Mouse (Mus musculus): Measurements from ENCODE around the gene 1700001K19Rik. TPM values are rescaled to one million over a fixed set of nuclear protein-coding genes. Genes with fewer than 3 reads are reported as not detected.

1700001K19Rik gene
- not detected in 2 replicates for polyA plus RNA-seq (2015; fragmentation: Nextera tagmentation; extraction: Ambion mirVana)

DNA sequence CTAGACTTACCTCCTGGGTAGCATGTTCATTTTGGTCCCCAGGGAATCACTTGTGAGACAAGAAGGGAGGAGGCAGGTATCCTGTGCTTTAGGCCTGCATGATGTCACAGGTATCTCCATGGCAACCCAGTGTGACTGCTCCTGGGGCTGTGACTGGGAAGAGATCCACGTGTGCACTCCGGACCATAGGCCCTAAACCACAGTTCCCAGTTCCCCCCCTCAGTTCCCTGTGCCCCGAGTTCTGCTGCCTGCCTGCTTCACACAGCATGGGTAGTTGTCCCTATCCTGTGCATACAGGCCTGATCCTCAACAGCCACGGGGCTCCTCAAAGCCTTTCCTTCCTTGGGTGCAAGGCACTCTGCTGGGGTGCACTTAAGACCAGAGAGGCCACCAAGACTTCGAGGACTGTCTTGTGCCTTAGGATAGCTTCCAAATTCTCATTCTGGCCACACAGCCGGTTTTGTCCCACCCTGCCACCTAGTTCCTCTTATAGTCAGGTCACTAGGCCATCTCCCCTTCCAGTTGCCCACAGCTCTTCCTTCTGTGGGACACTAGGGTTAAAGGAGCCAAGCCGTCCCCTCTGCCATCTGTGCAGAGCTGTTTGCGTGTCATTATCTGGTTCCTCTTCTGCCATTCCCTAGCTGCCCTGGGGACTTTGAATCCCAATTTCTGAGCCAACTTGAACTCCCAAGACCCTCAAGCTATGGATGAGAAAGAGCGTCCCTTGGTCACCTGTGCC is at the start of gene 1700001K19Rik:
1700001K19Rik (minus strand) TSS at position 59 of the 739 bp plus-strand sequence.
- Histone ChIP-seq H3K36me3 (ENCODE audit: control insufficient read depth, insufficient read depth) (peaks cover 3% of the 10 kb centered on the region; the same call in 1 of the 2 replicates), H3K4me2 (ENCODE audit: low read depth, low read length) (no peak within 1 kb of the TSS), H3K4me1 (ENCODE audit: control insufficient read depth, insufficient read depth, low read length) (peaks cover 9% of the 10 kb centered on the region), H3K27me3 (ENCODE audit: control insufficient read depth, insufficient read depth, low read length) (no peaks in the 10 kb centered on the region), H3K9me3 (replicated peaks; ENCODE audit: control insufficient read depth, low read length) (no peaks in the 10 kb centered on the region), H3K9ac (ENCODE audit: low read length) (no peak within 1 kb of the TSS), H3K27ac (ENCODE audit: low read length) (no peak within 1 kb of the TSS), H3K4me3 (ENCODE audit: low read length) (no peak within 1 kb of the TSS)
- no peak for ATAC-seq (replicated peaks; ENCODE audit: extremely low read depth, insufficient read depth, low FRiP score)
- WGBS = 78% methylated on average over 9 of the region's 9 CpGs

DNA sequence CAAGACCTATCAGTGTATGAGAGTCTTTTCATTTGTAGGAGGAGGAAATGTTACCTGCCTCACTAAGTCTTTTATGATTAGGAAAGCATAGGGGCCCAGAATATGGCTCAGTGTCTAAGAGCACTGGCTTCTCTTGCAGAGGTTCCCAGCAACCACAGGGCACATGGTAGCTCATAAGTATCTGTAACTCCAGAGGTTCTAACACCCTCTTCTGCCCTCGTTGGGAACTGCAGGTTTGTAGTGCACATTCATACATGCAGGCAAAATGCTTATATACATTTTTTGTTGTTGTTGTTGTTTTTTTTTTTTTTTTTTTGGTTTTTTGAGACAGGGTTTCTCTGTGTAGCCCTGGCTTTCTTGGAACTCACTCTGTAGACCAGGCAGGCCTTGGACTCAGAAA is 44.0 kb upstream of the 1700001K19Rik start:
- H3K9me3 ChIP-seq (replicated peaks; ENCODE audit: control insufficient read depth, low read length) = no peaks in the 10 kb centered on the region
- H3K27ac ChIP-seq (ENCODE audit: low read length) = no peak overlapping the region
- H3K27me3 ChIP-seq (ENCODE audit: control insufficient read depth, insufficient read depth, low read length) = no peaks in the 10 kb centered on the region
- no peak for ATAC-seq (replicated peaks; ENCODE audit: extremely low read depth, insufficient read depth, low FRiP score)
- 53% methylated on average over 1 of the region's 1 CpGs for WGBS
- H3K4me3 ChIP-seq (ENCODE audit: low read length) = no peak overlapping the region
- no peaks in the 10 kb centered on the region for H3K4me1 ChIP-seq (ENCODE audit: control insufficient read depth, insufficient read depth, low read length)
- H3K9ac ChIP-seq (ENCODE audit: low read length) = no peak overlapping the region
- H3K36me3 ChIP-seq (ENCODE audit: control insufficient read depth, insufficient read depth) = no peaks in the 10 kb centered on the region
- no peak overlapping the region for H3K4me2 ChIP-seq (ENCODE audit: low read depth, low read length)

DNA sequence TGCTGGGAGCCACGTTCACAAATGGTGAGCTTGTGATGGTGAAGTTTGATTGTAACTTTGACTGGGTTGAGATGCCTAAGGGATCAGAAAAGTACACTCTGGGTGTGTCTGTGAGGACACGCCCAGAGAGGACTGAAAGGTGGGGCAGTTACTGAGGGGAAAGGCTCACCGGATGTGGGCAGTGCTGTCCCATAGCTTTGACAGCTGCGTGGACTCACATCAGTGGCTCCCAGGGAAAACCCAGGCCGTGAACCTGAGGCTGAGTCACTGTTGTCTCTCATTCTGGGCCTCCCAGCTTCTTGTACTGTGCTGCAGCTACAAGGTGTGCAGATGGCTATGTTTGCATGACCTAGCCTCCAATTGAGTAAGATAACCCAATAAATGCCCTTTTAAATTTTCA is 43.1 kb upstream of the 1700001K19Rik start:
- Histone ChIP-seq H3K9ac (ENCODE audit: low read length) (no peak overlapping the region), H3K27ac (ENCODE audit: low read length) (no peak overlapping the region), H3K4me2 (ENCODE audit: low read depth, low read length) (no peak overlapping the region), H3K9me3 (replicated peaks; ENCODE audit: control insufficient read depth, low read length) (no peaks in the 10 kb centered on the region), H3K4me3 (ENCODE audit: low read length) (no peak overlapping the region), H3K4me1 (ENCODE audit: control insufficient read depth, insufficient read depth, low read length) (no peaks in the 10 kb centered on the region), H3K27me3 (ENCODE audit: control insufficient read depth, insufficient read depth, low read length) (0 out of 2 replicates have a peak, but pooled peaks cover under 1% of the 10 kb centered on the region), H3K36me3 (ENCODE audit: control insufficient read depth, insufficient read depth) (no peaks in the 10 kb centered on the region)
- 83% methylated on average over 5 of the region's 5 CpGs for WGBS
- no peak for ATAC-seq (replicated peaks; ENCODE audit: extremely low read depth, insufficient read depth, low FRiP score)

DNA sequence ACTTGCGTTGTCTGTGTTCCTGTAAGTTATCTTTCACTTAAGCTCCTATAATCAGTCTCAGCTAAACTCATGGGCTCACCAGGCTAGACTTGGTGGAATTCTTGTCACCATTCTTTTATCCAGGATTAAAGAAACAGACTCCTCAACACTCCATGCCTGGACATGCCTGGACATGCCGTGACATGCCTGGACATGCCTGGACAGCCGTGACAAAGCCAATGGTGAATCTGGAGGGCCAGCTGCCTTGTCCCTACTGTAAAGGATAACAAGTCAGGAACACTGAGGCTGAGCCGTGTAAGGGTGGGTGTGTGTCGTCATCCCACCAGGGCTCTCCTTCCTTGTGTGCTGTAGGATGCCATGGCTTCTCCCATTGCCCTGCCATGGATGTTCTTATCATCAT is 42.6 kb upstream of the 1700001K19Rik start:
- Histone ChIP-seq H3K4me2 (ENCODE audit: low read depth, low read length) (no peak overlapping the region), H3K9me3 (replicated peaks; ENCODE audit: control insufficient read depth, low read length) (no peaks in the 10 kb centered on the region), H3K27ac (ENCODE audit: low read length) (no peak overlapping the region), H3K27me3 (ENCODE audit: control insufficient read depth, insufficient read depth, low read length) (0 out of 2 replicates have a peak, but pooled peaks cover 5% of the 10 kb centered on the region), H3K4me1 (ENCODE audit: control insufficient read depth, insufficient read depth, low read length) (no peaks in the 10 kb centered on the region), H3K4me3 (ENCODE audit: low read length) (no peak overlapping the region), H3K9ac (ENCODE audit: low read length) (no peak overlapping the region), H3K36me3 (ENCODE audit: control insufficient read depth, insufficient read depth) (no peaks in the 10 kb centered on the region)
- WGBS = 90% methylated on average over 5 of the region's 5 CpGs
- ATAC-seq (replicated peaks; ENCODE audit: extremely low read depth, insufficient read depth, low FRiP score) = no peak

DNA sequence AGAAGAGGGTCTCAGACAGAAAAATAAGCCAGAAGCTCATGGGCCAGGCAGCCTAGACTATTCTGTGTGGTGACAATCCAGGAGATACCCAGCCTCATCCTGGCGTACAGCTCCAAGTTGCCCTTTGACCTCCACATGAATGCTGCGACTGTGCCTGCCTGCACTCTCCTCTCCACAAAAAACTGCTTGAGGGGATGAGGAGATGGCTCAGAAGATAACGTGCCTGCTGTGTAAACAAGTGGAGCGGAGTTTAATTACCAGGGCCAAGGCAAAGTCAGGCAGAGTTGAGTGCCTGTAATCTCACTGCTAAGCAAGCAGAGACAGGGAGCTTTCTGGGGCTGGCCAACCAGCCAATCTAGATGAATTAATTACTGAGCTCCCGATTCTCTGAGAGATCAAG is 33.6 kb upstream of the 1700001K19Rik start:
- Histone ChIP-seq H3K4me3 (ENCODE audit: low read length) (no peak overlapping the region), H3K36me3 (ENCODE audit: control insufficient read depth, insufficient read depth) (no peaks in the 10 kb centered on the region), H3K27ac (ENCODE audit: low read length) (no peak overlapping the region), H3K4me2 (ENCODE audit: low read depth, low read length) (no peak overlapping the region), H3K9ac (ENCODE audit: low read length) (no peak overlapping the region), H3K9me3 (replicated peaks; ENCODE audit: control insufficient read depth, low read length) (peaks cover 6% of the 10 kb centered on the region), H3K4me1 (ENCODE audit: control insufficient read depth, insufficient read depth, low read length) (no peaks in the 10 kb centered on the region; the same call in 1 of the 2 replicates), H3K27me3 (ENCODE audit: control insufficient read depth, insufficient read depth, low read length) (peaks cover 7% of the 10 kb centered on the region; the same call in 1 of the 2 replicates)
- ATAC-seq (replicated peaks; ENCODE audit: extremely low read depth, insufficient read depth, low FRiP score) = no peak
- 29% methylated on average over 5 of the region's 5 CpGs for WGBS

DNA sequence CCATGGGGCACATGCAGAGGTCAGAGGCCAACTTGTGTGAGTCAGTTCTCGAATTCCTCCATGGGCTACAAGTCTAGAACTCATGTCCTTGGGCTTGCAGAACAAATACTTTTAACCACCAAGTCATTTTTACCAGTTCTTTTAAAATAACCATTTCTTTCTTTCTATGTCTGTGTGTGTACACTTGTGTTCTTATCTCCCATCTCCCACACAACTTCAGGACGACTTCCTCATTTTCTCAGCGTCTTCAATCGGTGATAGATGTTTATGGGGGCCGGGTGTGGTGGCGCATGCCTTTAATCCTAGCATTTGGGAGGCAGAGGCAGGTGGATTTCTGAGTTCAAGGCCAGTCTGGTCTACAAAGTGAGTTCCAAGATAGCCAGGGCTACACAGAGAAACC is 31.8 kb upstream of the 1700001K19Rik start:
- Histone ChIP-seq H3K9ac (ENCODE audit: low read length) (no peak overlapping the region), H3K27me3 (ENCODE audit: control insufficient read depth, insufficient read depth, low read length) (peaks cover 2% of the 10 kb centered on the region; the same call in 1 of the 2 replicates), H3K27ac (ENCODE audit: low read length) (no peak overlapping the region), H3K36me3 (ENCODE audit: control insufficient read depth, insufficient read depth) (no peaks in the 10 kb centered on the region), H3K4me3 (ENCODE audit: low read length) (no peak overlapping the region), H3K4me1 (ENCODE audit: control insufficient read depth, insufficient read depth, low read length) (no peaks in the 10 kb centered on the region; the same call in 1 of the 2 replicates), H3K4me2 (ENCODE audit: low read depth, low read length) (no peak overlapping the region), H3K9me3 (replicated peaks; ENCODE audit: control insufficient read depth, low read length) (peaks cover 6% of the 10 kb centered on the region)
- no peak for ATAC-seq (replicated peaks; ENCODE audit: extremely low read depth, insufficient read depth, low FRiP score)
- 81% methylated on average over 6 of the region's 6 CpGs for WGBS

DNA sequence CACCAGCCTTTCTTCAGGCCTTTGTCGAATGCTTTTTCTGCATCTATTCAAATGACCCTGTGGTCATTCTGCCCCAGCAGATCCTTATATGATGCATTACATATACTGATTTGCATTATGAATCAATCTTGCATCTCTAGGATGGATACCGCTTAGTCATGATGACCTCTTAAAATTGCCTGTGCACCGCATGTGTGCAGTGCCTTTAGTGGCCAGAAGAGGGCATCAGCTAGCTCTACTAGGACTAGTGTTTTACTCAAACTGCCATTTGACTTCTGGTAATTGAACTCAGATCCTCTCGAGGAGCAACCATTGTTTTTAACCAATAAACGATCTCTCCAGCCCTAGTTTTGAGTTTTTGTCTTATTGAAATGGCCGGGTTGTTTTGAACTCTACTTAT is 31.4 kb upstream of the 1700001K19Rik start:
- Histone ChIP-seq H3K9ac (ENCODE audit: low read length) (no peak overlapping the region), H3K4me2 (ENCODE audit: low read depth, low read length) (no peak overlapping the region), H3K27ac (ENCODE audit: low read length) (no peak overlapping the region), H3K4me1 (ENCODE audit: control insufficient read depth, insufficient read depth, low read length) (no peaks in the 10 kb centered on the region; the same call in 1 of the 2 replicates), H3K27me3 (ENCODE audit: control insufficient read depth, insufficient read depth, low read length) (no peaks in the 10 kb centered on the region), H3K36me3 (ENCODE audit: control insufficient read depth, insufficient read depth) (no peaks in the 10 kb centered on the region), H3K9me3 (replicated peaks; ENCODE audit: control insufficient read depth, low read length) (peaks cover 6% of the 10 kb centered on the region), H3K4me3 (ENCODE audit: low read length) (no peak overlapping the region)
- no peak for ATAC-seq (replicated peaks; ENCODE audit: extremely low read depth, insufficient read depth, low FRiP score)
- WGBS = 91% methylated on average over 6 of the region's 6 CpGs

DNA sequence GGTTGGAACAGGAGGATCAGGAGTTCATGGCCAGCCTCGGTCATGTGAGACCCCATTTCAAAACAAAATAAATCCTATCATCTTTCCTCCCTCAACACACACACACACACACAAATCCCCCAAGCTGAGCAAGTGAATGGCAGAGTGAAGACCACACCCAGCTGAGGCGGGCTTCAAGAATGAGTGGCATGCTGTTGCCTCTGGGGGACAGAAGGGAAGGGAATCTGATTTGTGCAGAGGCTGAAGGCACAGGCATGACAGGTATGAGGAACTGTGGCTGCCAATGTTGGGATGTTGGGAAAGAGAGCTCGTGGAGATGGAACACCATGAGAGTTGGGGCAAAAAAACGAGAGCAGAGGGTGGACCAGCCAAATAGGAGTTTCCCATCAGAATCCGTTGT is 28.9 kb upstream of the 1700001K19Rik start:
- no peaks in the 10 kb centered on the region for H3K36me3 ChIP-seq (ENCODE audit: control insufficient read depth, insufficient read depth)
- H3K4me1 ChIP-seq (ENCODE audit: control insufficient read depth, insufficient read depth, low read length) = peaks cover 2% of the 10 kb centered on the region; the same call in 1 of the 2 replicates
- H3K4me2 ChIP-seq (ENCODE audit: low read depth, low read length) = no peak overlapping the region
- H3K27ac ChIP-seq (ENCODE audit: low read length) = no peak overlapping the region
- no peak overlapping the region for H3K4me3 ChIP-seq (ENCODE audit: low read length)
- H3K9me3 ChIP-seq (replicated peaks; ENCODE audit: control insufficient read depth, low read length) = peaks cover 6% of the 10 kb centered on the region
- 38% methylated on average over 5 of the region's 5 CpGs for WGBS
- ATAC-seq (replicated peaks; ENCODE audit: extremely low read depth, insufficient read depth, low FRiP score) = no peak
- no peak overlapping the region for H3K9ac ChIP-seq (ENCODE audit: low read length)
- no peaks in the 10 kb centered on the region for H3K27me3 ChIP-seq (ENCODE audit: control insufficient read depth, insufficient read depth, low read length)

DNA sequence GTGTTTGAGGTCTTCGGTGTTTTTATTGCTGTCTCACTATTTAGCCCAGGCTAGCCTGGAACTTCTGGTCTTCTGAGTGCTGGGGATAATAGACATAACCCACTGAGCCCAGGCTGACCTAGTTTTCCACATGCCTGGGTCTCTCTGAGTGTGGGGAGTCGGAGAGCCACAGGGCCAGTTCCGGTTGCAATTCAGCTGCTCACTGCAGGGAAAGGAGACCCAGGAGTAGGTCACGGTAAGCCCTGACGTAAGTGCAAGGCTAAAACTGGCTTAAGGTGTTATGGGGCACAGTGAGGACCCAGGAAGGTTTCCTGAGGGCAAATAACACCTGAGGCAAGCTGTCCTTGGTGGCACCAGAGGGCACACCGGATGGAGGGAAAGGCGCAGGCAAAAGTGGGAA is 25.0 kb upstream of the 1700001K19Rik start:
- Histone ChIP-seq H3K27me3 (ENCODE audit: control insufficient read depth, insufficient read depth, low read length) (no peaks in the 10 kb centered on the region), H3K36me3 (ENCODE audit: control insufficient read depth, insufficient read depth) (no peaks in the 10 kb centered on the region), H3K9me3 (replicated peaks; ENCODE audit: control insufficient read depth, low read length) (no peaks in the 10 kb centered on the region), H3K27ac (ENCODE audit: low read length) (no peak overlapping the region), H3K4me3 (ENCODE audit: low read length) (no peak overlapping the region), H3K4me1 (ENCODE audit: control insufficient read depth, insufficient read depth, low read length) (peaks cover 9% of the 10 kb centered on the region), H3K9ac (ENCODE audit: low read length) (no peak overlapping the region), H3K4me2 (ENCODE audit: low read depth, low read length) (peak overlapping the region; percentile 78; the same call in 1 of the 2 replicates)
- ATAC-seq (replicated peaks; ENCODE audit: extremely low read depth, insufficient read depth, low FRiP score) = no peak
- 82% methylated on average over 7 of the region's 7 CpGs for WGBS
